Mouse (Mus musculus): ENCODE results near the gene Syt7. TPM values are rescaled to one million over a fixed set of nuclear protein-coding genes. Genes with fewer than 3 reads are reported as not detected.

Gene Syt7
- not detected in 4 replicates for total RNA-seq (2023; ENCODE audit: inconsistent age)

DNA sequence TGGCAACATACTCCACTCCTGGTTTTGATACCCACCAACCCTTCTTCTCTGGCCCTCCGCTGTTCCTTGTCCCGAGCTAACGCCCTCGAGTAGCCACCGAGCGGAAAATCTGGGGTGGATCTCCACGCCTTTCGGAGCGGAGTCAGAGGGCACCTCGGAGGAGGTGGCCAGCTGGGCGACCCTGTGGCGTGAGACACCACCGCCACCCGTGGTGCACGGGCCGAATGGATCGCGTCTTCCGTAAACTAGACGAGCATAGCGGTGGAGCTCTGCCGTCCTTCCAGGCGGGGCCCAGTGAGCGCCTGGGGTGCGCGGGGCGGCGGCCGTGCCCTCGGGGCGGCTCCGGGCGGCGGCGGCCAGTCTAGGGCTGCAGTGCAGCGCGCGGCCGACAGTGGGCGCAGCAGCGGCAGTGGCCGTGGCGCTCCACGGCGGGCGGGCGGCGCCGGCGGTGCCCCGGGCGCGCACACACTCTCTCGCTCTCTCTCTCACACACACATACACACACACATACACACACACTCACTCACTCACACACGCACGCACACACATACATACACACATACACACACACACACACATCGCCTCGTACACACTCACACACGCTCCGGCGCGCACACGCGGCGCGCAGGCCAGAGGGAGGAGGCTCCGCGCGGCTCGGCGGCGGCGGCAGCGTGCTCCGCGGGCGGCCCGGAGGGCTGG is at the start of gene Syt7:
TSS of gene Syt7 (plus strand) at position 476 of the 699 bp plus-strand sequence.

DNA sequence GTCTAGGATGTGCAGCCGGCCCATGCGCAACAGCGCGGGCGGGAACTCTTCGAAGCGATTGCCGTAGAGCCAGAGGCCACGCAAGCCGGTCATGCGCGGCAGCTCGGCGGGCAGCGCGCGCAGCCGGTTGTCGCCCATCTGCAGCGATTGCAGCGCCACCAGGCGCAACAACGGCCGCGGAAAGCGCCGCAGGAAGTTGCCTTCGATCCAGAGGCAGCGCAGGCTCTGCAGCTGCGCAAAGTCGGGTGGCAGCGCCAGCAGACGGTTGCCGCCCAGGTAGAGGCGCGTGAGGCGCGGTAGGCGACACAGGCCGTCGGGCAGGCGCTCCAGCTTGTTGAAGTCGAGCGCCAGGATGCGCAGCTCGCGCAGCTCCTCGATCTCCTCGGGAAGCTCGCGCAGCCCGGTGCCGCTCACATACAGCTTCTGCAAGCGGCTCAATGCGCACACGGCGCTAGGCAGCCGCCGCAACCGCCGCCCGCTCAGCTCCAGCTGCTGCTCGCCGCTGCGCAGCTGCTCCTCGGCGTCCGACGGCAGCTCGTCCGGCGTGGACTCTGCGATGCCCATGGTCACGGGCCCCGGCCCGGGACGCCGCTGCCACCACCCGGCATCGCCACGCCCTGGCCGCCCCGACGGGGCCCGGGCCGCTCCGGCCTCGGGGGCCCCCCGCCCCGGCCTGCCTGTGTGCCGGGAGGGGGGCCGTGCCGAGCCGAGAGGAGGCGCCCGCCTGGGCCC is 68.0 kb downstream of the Syt7 start, which contains the start of gene Lrrc10b:
TSS of gene Lrrc10b (minus strand) at position 722 of the 732 bp plus-strand sequence.

DNA sequence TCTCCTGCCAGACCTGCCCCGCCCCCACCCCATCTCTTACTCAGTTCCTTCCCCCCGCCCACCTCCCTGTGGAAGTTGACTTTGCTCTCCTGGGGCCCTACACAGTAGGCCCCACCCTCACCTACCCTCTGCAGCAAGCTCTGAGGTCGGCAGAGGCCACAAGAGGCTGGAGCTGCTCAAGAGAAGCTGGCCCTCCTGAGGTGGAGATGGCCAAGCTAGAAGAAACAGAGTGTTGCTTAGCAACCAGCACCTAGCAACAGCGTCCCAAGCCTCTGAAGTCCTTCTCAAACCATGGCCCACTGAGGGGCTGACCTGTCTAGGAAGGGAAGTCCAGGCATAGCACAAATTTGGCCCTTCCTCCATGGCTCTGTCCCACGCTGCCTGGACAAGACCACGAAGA is 93.8 kb downstream of the Syt7 start, which contains the start of gene Ppp1r32:
TSS of gene Ppp1r32 (minus strand) at position 226 of the 400 bp plus-strand sequence.

Other genes starting within 250 kb of the Syt7 start
- gene Fads1, start 206.2 kb upstream of the Syt7 start, total RNA-seq (2023; ENCODE audit: inconsistent age), result 3.8 to 6.3 TPM (median 4.6 TPM) in 4 replicates
- 92.7 to 120 TPM (median 101 TPM) in 4 replicates for gene Tmem258, start 185.1 kb upstream of the Syt7 start, total RNA-seq (2023; ENCODE audit: inconsistent age)
- gene Fen1, start 184.9 kb upstream of the Syt7 start, total RNA-seq (2023; ENCODE audit: inconsistent age), result 26.0 to 35.4 TPM (median 32.3 TPM) in 4 replicates
- 0.13 to 0.18 TPM (median 0.16 TPM) in 3 of 4 replicates, not detected in the other for gene Myrf, start 148.3 kb upstream of the Syt7 start, total RNA-seq (2023; ENCODE audit: inconsistent age)
- 0.10 TPM in 1 of 4 replicates, not detected in the others for gene Dagla, start 84.2 kb upstream of the Syt7 start, total RNA-seq (2023; ENCODE audit: inconsistent age)
- 1.1 to 2.5 TPM (median 1.8 TPM) in 4 replicates for gene Lrrc10b, start 68.4 kb downstream of the Syt7 start, total RNA-seq (2023; ENCODE audit: inconsistent age)
- 4.1 to 7.8 TPM (median 5.2 TPM) in 4 replicates for gene Ppp1r32, start 93.8 kb downstream of the Syt7 start, total RNA-seq (2023; ENCODE audit: inconsistent age)
- 168 to 172 TPM (median 169 TPM) in 4 replicates for gene Cpsf7, start 136.2 kb downstream of the Syt7 start, total RNA-seq (2023; ENCODE audit: inconsistent age)
- gene Sdhaf2, start 137.1 kb downstream of the Syt7 start, total RNA-seq (2023; ENCODE audit: inconsistent age), result 65.2 to 74.0 TPM (median 71.5 TPM) in 4 replicates
- 8.9 to 11.3 TPM (median 11.0 TPM) in 4 replicates for gene Tmem216, start 167.1 kb downstream of the Syt7 start, total RNA-seq (2023; ENCODE audit: inconsistent age)
- gene Cyb561a3, start 188.1 kb downstream of the Syt7 start, total RNA-seq (2023; ENCODE audit: inconsistent age), result 216 to 232 TPM (median 223 TPM) in 4 replicates
- gene Tmem138, start 188.3 kb downstream of the Syt7 start, total RNA-seq (2023; ENCODE audit: inconsistent age), result 6.8 to 9.3 TPM (median 8.1 TPM) in 4 replicates
- 172 to 182 TPM (median 174 TPM) in 4 replicates for gene Ddb1, start 216.2 kb downstream of the Syt7 start, total RNA-seq (2023; ENCODE audit: inconsistent age)
- gene Tkfc, start 216.6 kb downstream of the Syt7 start, total RNA-seq (2023; ENCODE audit: inconsistent age), result 4.1 to 5.5 TPM (median 4.8 TPM) in 4 replicates
- 0.75 to 2.0 TPM (median 1.2 TPM) in 4 replicates for gene Vwce, start 245.1 kb downstream of the Syt7 start, total RNA-seq (2023; ENCODE audit: inconsistent age)